Mouse (Mus musculus) heart, postnatal 0 days (tissue): ENCODE data around the gene Rpl27. TPM values are rescaled to one million over a fixed set of nuclear protein-coding genes. Genes with fewer than 3 reads are reported as not detected.
A peak's percentile ranks its signal among the peaks of the same experiment; 100 is the strongest.

ENCODE experiments used
- ATAC-seq: fragments of 200-750 bp; cut with Nextera tagmentation; 2 replicates; pipeline ENCODE4 v1.8.0; 2017; ENCODE audit warnings: low read depth, moderate number of reproducible peaks, moderate library complexity; ENCODE audit not compliant: insufficient read depth
- DNase-seq: peaks from one replicate; pipeline ENCODE4 v3.0.0-alpha.2; 2016; ENCODE audit warnings: low spot score
- H3K27ac ChIP-seq: fragments of 300-500 bp; sonication (generic); 2 replicates; pipeline ENCODE4 v1.5.1; 2014; ENCODE audit warnings: low read depth, mild to moderate bottlenecking
- H3K27me3 ChIP-seq: fragments of 300-500 bp; sonication (generic); 2 replicates; pipeline ENCODE4 v1.6.1; 2014; ENCODE audit warnings: low read length, mixed read lengths; ENCODE audit not compliant: control insufficient read depth, insufficient read depth
- H3K36me3 ChIP-seq: fragments of 300-500 bp; sonication (generic); replicated peaks from 2 replicates; pipeline ENCODE4 v1.6.1; 2014; ENCODE audit warnings: low read length, mixed read lengths; ENCODE audit not compliant: control insufficient read depth, insufficient read depth
- H3K4me1 ChIP-seq: fragments of 300-500 bp; sonication (generic); 2 replicates; pipeline ENCODE4 v1.6.1; 2014; ENCODE audit warnings: antibody characterized with exemption; ENCODE audit not compliant: control insufficient read depth, insufficient read depth
- H3K4me2 ChIP-seq: fragments of 300-500 bp; sonication (generic); 2 replicates; pipeline ENCODE4 v1.6.1; 2014; ENCODE audit warnings: low read depth, mild to moderate bottlenecking, low read length, moderate library complexity
- H3K4me3 ChIP-seq: fragments of 300-500 bp; sonication (generic); 2 replicates; pipeline ENCODE4 v1.5.1; 2014; ENCODE audit warnings: low read depth, low read length
- H3K9ac ChIP-seq: fragments of 300-500 bp; sonication (generic); replicated peaks from 2 replicates; pipeline ENCODE4 v1.6.1; 2014; ENCODE audit warnings: low read depth, low read length, mixed read lengths
- H3K9me3 ChIP-seq: fragments of 300-500 bp; sonication (generic); replicated peaks from 2 replicates; pipeline ENCODE4 v1.6.1; 2016; ENCODE audit warnings: low read length; ENCODE audit not compliant: control insufficient read depth
- CTCF ChIP-seq: IDR thresholded peaks from 2 replicates; pipeline ENCODE4 v1.5.1; 2016; ENCODE audit warnings: antibody characterized with exemption, control low read depth, low read depth
- EP300 ChIP-seq: IDR thresholded peaks from 2 replicates; pipeline ENCODE4 v1.6.1; 2016; ENCODE audit warnings: antibody characterized with exemption, low read depth
- WGBS: fragments of 180-500 bp; shearing (Covaris S2); extraction: QIAGEN DNeasy Blood & Tissue Kit; methylation state at CpG from one replicate; pipeline ENCODE4 v1.1.7; 2014; 5-methylcytosine and 5-hydroxymethylcytosine counted together
- polyA plus RNA-seq: library from polyadenylated mRNA; unstranded; fragments of >200 nt; fragmentation: Nextera tagmentation; extraction: Ambion mirVana; gene quantifications from 2 replicates; pipeline ENCODE4 v1.2.1, GENCODE M21; 2015
- total RNA-seq: library from RNA; depleted of rRNA; stranded (reverse); fragments of >200 nt; gene quantifications from 2 replicates; pipeline ENCODE4 v1.2.3, GENCODE M21; 2014; ENCODE audit warnings: low replicate concordance

Gene Rpl27
- total and polyA plus RNA-seq, 2 experiments from 2014 or later: 248 to 796 TPM

- DNase-seq: no peak
- no peaks in the 10 kb centered on the region for H3K27me3 ChIP-seq
- ATAC-seq: no peak
- no peaks in the 10 kb centered on the region for H3K36me3 ChIP-seq
- no peak overlapping the region for H3K27ac ChIP-seq
- H3K4me3 ChIP-seq: no peak overlapping the region
- TF ChIP-seq CTCF (no peak), EP300 (no peak)
- no peak overlapping the region for H3K9ac ChIP-seq
- no peaks in the 10 kb centered on the region for H3K9me3 ChIP-seq
- H3K4me2 ChIP-seq: no peak overlapping the region
- WGBS: 74% methylated on average over 10 of the region's 10 CpGs
- H3K4me1 ChIP-seq: peaks cover 5% of the 10 kb centered on the region; the same call in 1 of the 2 replicates
Measured at GRCm38 (mm10) chr11:101477552-101478211, 35.6 kb downstream of the Rpl27 start.

- Histone ChIP-seq H3K4me2 (peak overlapping the region; percentile 46; the same call in 1 of the 2 replicates), H3K27ac (no peak overlapping the region), H3K4me3 (0 out of 2 replicates have a peak overlapping the region, but pooled peaks have one; percentile 18), H3K27me3 (no peaks in the 10 kb centered on the region), H3K4me1 (peaks cover 5% of the 10 kb centered on the region; the same call in 1 of the 2 replicates), H3K9me3 (no peaks in the 10 kb centered on the region), H3K9ac (no peak overlapping the region), H3K36me3 (no peaks in the 10 kb centered on the region)
- no peak for DNase-seq
- TF ChIP-seq EP300: no peak
- TF ChIP-seq CTCF: no peak
- WGBS: 14% methylated on average over 18 of the region's 18 CpGs
- no peak for ATAC-seq
Measured at GRCm38 (mm10) chr11:101479171-101479635, 37.1 kb downstream of the Rpl27 start.

DNA sequence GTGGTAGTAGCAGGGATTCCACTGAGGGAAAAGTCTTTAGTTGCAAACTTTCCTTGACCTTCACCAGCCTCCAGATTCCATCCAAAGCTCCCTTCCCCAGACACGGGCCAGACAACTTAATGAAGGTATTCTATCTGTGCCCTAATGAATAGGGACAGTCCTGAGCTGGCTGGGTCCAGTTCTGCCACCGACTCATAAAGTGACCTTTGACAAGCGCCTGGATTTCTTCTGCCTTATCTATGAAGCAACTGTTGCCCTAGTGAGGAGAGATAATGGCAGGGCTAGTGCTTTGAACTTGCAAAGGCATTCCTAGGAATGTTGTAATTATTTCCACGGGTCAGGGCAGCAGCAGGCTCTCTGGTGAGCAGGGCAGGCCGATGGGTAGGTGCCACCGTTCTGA, 38.8 kb downstream of the Rpl27 start:
- Histone ChIP-seq H3K27me3 (no peaks in the 10 kb centered on the region), H3K27ac (0 out of 2 replicates have a peak overlapping the region, but pooled peaks have one; percentile 4), H3K36me3 (no peaks in the 10 kb centered on the region), H3K9me3 (no peaks in the 10 kb centered on the region), H3K4me1 (peaks cover 5% of the 10 kb centered on the region; the same call in 1 of the 2 replicates), H3K9ac (no peak overlapping the region), H3K4me3 (no peak overlapping the region), H3K4me2 (no peak overlapping the region)
- ATAC-seq (peak; percentile 73), DNase-seq (peak; percentile 23)
- WGBS: 10% methylated on average over 6 of the region's 6 CpGs
- TF ChIP-seq CTCF (no peak), EP300 (no peak)

DNA sequence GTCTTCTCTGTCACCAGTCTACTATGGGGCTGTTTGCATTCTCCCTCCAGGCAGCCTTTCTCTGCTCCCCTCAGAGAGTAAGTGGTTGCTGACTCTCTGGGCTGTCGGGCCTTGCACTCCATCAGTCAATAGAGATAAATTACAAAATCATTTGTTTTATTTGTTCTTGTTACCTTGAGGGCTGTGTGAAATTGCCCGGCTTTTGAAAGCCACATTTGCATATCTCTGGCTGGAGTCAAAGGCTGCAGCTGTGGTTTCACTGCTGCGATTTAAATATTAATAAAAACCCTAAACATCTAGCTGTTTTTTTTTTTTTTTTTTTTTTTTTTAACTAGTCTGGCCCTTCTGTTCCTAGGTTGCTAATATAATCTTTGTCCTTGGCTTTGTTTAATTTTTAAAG, 41.7 kb downstream of the Rpl27 start:
- DNase-seq (no peak), ATAC-seq (no peak)
- Histone ChIP-seq H3K27ac (no peak overlapping the region), H3K4me3 (no peak overlapping the region), H3K27me3 (no peaks in the 10 kb centered on the region), H3K9ac (no peak overlapping the region), H3K4me1 (peaks cover 5% of the 10 kb centered on the region; the same call in 1 of the 2 replicates), H3K9me3 (no peaks in the 10 kb centered on the region), H3K4me2 (no peak overlapping the region), H3K36me3 (peaks cover 2% of the 10 kb centered on the region; the same call in 1 of the 2 replicates)
- 55% methylated on average over 3 of the region's 3 CpGs for WGBS
- TF ChIP-seq CTCF (no peak), EP300 (no peak)

- H3K4me3 ChIP-seq: no peak overlapping the region
- DNase-seq: no peak
- H3K4me1 ChIP-seq: peaks cover 5% of the 10 kb centered on the region; the same call in 1 of the 2 replicates
Measured at GRCm38 (mm10) chr11:101484245-101484644, 42.1 kb downstream of the Rpl27 start.

More at GRCm38 (mm10) chr11:101484245-101484644, 42.1 kb downstream of the Rpl27 start:
- TF ChIP-seq EP300 (no peak), CTCF (no peak)
- Histone ChIP-seq H3K9me3 (no peaks in the 10 kb centered on the region), H3K27me3 (no peaks in the 10 kb centered on the region), H3K27ac (no peak overlapping the region), H3K9ac (no peak overlapping the region), H3K36me3 (peaks cover 5% of the 10 kb centered on the region; the same call in 1 of the 2 replicates), H3K4me2 (no peak overlapping the region)
- WGBS: 85% methylated on average over 6 of the region's 6 CpGs
- no peak for ATAC-seq
